Mouse (Mus musculus) lung, embryonic 15.5 days (tissue): Measurements from ENCODE around the gene Lix1l. TPM values are rescaled to one million over a fixed set of nuclear protein-coding genes. Genes with fewer than 3 reads are reported as not detected.
"Not testable (repeated sequence)": the region's sequence is repeated elsewhere in the genome, so short reads cannot be mapped to it uniquely, and the experiment has no call there.

Experiments used
- ATAC-seq: fragments of 200-750 bp; cut with Nextera tagmentation; 2 replicates; pipeline ENCODE4 v1.8.0; 2017; ENCODE audit warnings: moderate number of reproducible peaks, borderline replicate concordance; ENCODE audit not compliant: low FRiP score, low TSS enrichment; ENCODE audit errors: extremely low read depth
- H3K27ac ChIP-seq: fragments of 300-500 bp; sonication (generic); 2 replicates; pipeline ENCODE4 v1.5.1; 2015; ENCODE audit warnings: moderate library complexity, mild to moderate bottlenecking, inconsistent platforms
- H3K27me3 ChIP-seq: fragments of 300-500 bp; sonication (generic); 2 replicates; pipeline ENCODE4 v1.6.1; 2015; ENCODE audit warnings: inconsistent platforms
- H3K36me3 ChIP-seq: fragments of 300-500 bp; sonication (generic); 2 replicates; pipeline ENCODE4 v1.6.1; 2015; ENCODE audit warnings: inconsistent platforms
- H3K4me1 ChIP-seq: fragments of 300-500 bp; sonication (generic); 2 replicates; pipeline ENCODE4 v1.6.1; 2015; ENCODE audit warnings: inconsistent platforms
- H3K4me2 ChIP-seq: fragments of 300-500 bp; sonication (generic); 2 replicates; pipeline ENCODE4 v1.6.1; 2015; ENCODE audit warnings: inconsistent platforms, mild to moderate bottlenecking, moderate library complexity
- H3K4me3 ChIP-seq: fragments of 300-500 bp; sonication (generic); 2 replicates; pipeline ENCODE4 v1.5.1; 2015; ENCODE audit warnings: mild to moderate bottlenecking, inconsistent platforms
- H3K9ac ChIP-seq: fragments of 300-500 bp; sonication (generic); 2 replicates; pipeline ENCODE4 v1.6.1; 2015; ENCODE audit warnings: inconsistent platforms
- H3K9me3 ChIP-seq: fragments of 300-500 bp; sonication (generic); 2 replicates; pipeline ENCODE4 v1.6.1; 2016; ENCODE audit warnings: inconsistent platforms
- WGBS: fragments of 180-500 bp; shearing (Covaris S2); methylation state at CpG from one replicate; pipeline ENCODE4 v1.1.7; 2015; 5-methylcytosine and 5-hydroxymethylcytosine counted together
- polyA plus RNA-seq: library from polyadenylated mRNA; unstranded; fragments of >200 nt; fragmentation: Nextera tagmentation; extraction: Ambion mirVana; gene quantifications from 2 replicates; pipeline ENCODE4 v1.2.1, GENCODE M21; 2015

Lix1l gene
- polyA plus RNA-seq, 1 experiment from 2014 or later = 7.9 TPM

GRCm38 (mm10) chr3:96647365-96647764 lies 46.4 kb downstream of the Lix1l start:
- no peaks in the 10 kb centered on the region for H3K27me3 ChIP-seq
- no peak overlapping the region for H3K4me2 ChIP-seq
- H3K27ac ChIP-seq = no peak overlapping the region
- no peak for ATAC-seq
- H3K9me3 ChIP-seq = no peaks in the 10 kb centered on the region
- H3K9ac ChIP-seq = no peak overlapping the region
- no peak overlapping the region for H3K4me3 ChIP-seq
- no peaks in the 10 kb centered on the region for H3K4me1 ChIP-seq
- 84% methylated on average over 3 of the region's 3 CpGs for WGBS
- peaks cover 15% of the 10 kb centered on the region for H3K36me3 ChIP-seq

DNA sequence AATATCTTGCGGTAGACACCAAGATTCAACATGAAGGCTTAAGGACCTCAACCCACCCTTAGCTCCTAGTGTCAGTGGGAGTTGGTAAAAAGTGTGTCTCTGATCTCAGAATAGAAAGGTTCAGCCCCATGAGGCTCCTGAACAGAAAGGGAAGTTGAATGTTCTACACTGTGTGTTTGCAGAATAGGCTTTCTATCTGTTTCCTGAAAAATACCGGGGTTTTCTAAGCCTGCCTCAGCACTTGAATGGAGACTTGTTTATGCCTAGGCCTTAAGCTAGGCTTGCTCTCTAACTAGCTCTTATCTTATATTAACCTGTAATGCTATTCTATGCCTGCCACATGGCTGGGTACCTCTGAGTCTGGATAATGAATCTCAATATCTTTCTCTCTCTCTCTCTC lies 60.0 kb downstream of the Lix1l start:
- no peak for ATAC-seq
- WGBS = 85% methylated on average over 2 of the region's 2 CpGs
- Histone ChIP-seq H3K9me3 (no peaks in the 10 kb centered on the region), H3K27ac (no peak overlapping the region), H3K36me3 (no peaks in the 10 kb centered on the region), H3K4me1 (peaks cover 17% of the 10 kb centered on the region), H3K4me3 (no peak overlapping the region), H3K27me3 (no peaks in the 10 kb centered on the region), H3K9ac (no peak overlapping the region), H3K4me2 (no peak overlapping the region)

- no peak overlapping the region; the same call in 1 of the 2 replicates for H3K4me3 ChIP-seq
- ATAC-seq = 0 out of 2 replicates have a peak, but pooled peaks have one; percentile 6
- peak overlapping the region; percentile 51 for H3K4me2 ChIP-seq
- H3K9ac ChIP-seq = no peak overlapping the region
- no peaks in the 10 kb centered on the region for H3K36me3 ChIP-seq
- no peaks in the 10 kb centered on the region for H3K27me3 ChIP-seq
- H3K4me1 ChIP-seq = peaks cover 17% of the 10 kb centered on the region
- no peaks in the 10 kb centered on the region for H3K9me3 ChIP-seq
- peak overlapping the region; percentile 70 for H3K27ac ChIP-seq
- WGBS = 33% methylated on average over 8 of the region's 8 CpGs
Observed at GRCm38 (mm10) chr3:96662731-96663316, 61.9 kb downstream of the Lix1l start.

DNA sequence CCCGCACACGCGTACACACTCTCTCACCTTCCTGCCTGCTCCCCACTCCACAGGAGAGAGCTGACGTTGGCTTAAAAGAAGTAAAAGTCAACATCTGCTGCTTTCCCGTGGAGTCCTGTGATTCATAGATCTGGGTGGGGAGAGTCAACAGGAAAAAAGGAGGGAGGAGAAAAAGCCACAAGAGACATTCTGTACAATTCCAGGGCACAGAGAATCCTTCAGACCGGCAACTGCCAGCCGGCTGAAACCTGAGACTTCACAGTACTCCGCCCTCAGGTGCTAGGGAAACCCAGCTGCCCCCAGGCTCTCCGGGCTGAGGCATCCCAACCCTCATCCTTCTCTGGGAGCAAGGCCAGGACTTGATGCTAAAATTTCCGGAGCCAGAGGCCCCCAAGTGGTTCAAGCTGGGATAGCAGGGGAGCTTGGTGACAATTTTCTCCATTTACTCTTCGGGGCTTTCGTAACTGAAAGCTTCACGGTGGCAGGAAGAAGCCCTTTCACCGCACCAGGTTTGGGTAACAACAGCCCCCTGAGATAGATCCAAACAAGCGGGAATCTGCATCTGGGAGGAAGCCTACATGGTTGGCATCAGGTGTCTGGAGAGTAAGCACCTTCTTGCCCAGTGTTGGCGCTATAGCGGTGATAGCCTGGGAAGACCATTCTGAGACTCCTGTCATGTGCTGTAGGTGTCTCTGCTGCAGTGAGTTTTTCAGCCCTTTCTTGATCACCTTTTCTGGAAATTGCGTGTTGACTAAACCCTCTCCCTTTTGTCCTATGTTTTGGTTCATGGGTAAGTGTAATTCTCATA lies 62.7 kb downstream of the Lix1l start:
- H3K9ac ChIP-seq = no peak overlapping the region
- peaks cover 17% of the 10 kb centered on the region for H3K4me1 ChIP-seq
- H3K36me3 ChIP-seq = no peaks in the 10 kb centered on the region
- no peaks in the 10 kb centered on the region for H3K27me3 ChIP-seq
- H3K4me3 ChIP-seq = peak overlapping the region; percentile 20
- no peaks in the 10 kb centered on the region for H3K9me3 ChIP-seq
- ATAC-seq = peak; percentile 86; the same call in 1 of the 2 replicates
- peak overlapping the region; percentile 51 for H3K4me2 ChIP-seq
- H3K27ac ChIP-seq = peak overlapping the region; percentile 70; the same call in 1 of the 2 replicates
- 5% methylated on average over 15 of the region's 18 CpGs for WGBS

- not testable (repeated sequence) for H3K27ac ChIP-seq, H3K9ac ChIP-seq, ATAC-seq, H3K4me3 ChIP-seq, H3K36me3 ChIP-seq, H3K27me3 ChIP-seq, H3K9me3 ChIP-seq, H3K4me2 ChIP-seq
- 86% methylated on average over 7 of the region's 7 CpGs for WGBS
- H3K4me1 ChIP-seq = peaks cover 24% of the 10 kb centered on the region
Observed at GRCm38 (mm10) chr3:96665732-96666363, 64.9 kb downstream of the Lix1l start.

- ATAC-seq = no peak
- no peaks in the 10 kb centered on the region for H3K9me3 ChIP-seq
- H3K36me3 ChIP-seq = no peaks in the 10 kb centered on the region
- H3K4me1 ChIP-seq = peaks cover 24% of the 10 kb centered on the region
- WGBS = 91% methylated on average over 5 of the region's 5 CpGs
- no peak overlapping the region for H3K4me2 ChIP-seq
- H3K27ac ChIP-seq = no peak overlapping the region
- H3K27me3 ChIP-seq = no peaks in the 10 kb centered on the region
- H3K4me3 ChIP-seq = no peak overlapping the region
- H3K9ac ChIP-seq = no peak overlapping the region
Observed at GRCm38 (mm10) chr3:96666916-96667315, 66.0 kb downstream of the Lix1l start.

GRCm38 (mm10) chr3:96667316-96667715 lies 66.4 kb downstream of the Lix1l start:
- H3K36me3 ChIP-seq = no peaks in the 10 kb centered on the region
- H3K4me3 ChIP-seq = no peak overlapping the region
- peaks cover 24% of the 10 kb centered on the region for H3K4me1 ChIP-seq
- no peaks in the 10 kb centered on the region for H3K9me3 ChIP-seq
- H3K4me2 ChIP-seq = no peak overlapping the region
- H3K27ac ChIP-seq = no peak overlapping the region
- H3K9ac ChIP-seq = no peak overlapping the region
- 29% methylated on average over 1 of the region's 1 CpGs for WGBS
- ATAC-seq = no peak
- H3K27me3 ChIP-seq = no peaks in the 10 kb centered on the region

DNA sequence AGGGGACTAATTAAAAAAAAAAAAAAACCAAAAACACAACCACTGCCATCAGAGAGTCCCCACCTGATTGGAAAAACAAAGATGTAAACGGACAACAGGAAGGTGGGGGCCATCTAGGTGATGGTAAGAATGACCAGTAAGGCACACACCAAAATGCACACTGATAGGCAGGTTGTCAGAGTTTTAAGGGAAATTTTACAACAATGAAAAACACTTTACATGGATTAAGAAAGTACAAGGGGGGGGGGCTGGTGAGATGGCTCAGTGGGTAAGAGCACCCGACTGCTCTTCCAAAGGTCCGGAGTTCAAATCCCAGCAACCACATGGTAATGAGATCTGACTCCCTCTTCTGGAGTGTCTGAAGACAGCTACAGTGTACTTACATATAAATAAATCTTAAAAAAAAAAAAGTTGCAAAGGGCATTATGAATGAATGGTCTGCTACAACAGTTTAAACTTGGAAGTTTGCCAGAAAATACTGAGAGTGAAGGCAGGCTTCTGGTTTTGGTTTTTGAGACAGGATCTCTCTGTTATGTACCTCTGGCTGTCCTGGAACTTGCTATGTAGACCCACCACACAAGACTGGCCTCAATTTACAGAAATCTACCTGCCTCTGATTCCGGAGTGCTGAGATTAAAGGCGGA lies 67.6 kb downstream of the Lix1l start:
- 88% methylated on average over 5 of the region's 5 CpGs for WGBS
- ATAC-seq = no peak

GRCm38 (mm10) chr3:96669727-96670468 lies 68.9 kb downstream of the Lix1l start, which contains the start of gene Ankrd35:
TSS of gene Ankrd35 (plus strand) at chr3:96670131.
- Histone ChIP-seq H3K36me3 (no peaks in the 10 kb centered on the region), H3K4me3 (peak within 1 kb of the TSS; percentile 43), H3K9ac (peak within 1 kb of the TSS; percentile 16; the same call in 1 of the 2 replicates), H3K4me1 (peaks cover 7% of the 10 kb centered on the region; the same call in 1 of the 2 replicates), H3K9me3 (no peaks in the 10 kb centered on the region), H3K27me3 (no peaks in the 10 kb centered on the region), H3K27ac (no peak within 1 kb of the TSS), H3K4me2 (peak within 1 kb of the TSS; percentile 89)
- 4% methylated on average over 35 of the region's 35 CpGs for WGBS
- ATAC-seq = peak; percentile 97

More for the DNA sequence above, 67.6 kb downstream of the Lix1l start:
- no peak overlapping the region for H3K4me3 ChIP-seq
- H3K27me3 ChIP-seq = no peaks in the 10 kb centered on the region
- H3K27ac ChIP-seq = no peak overlapping the region
- no peak overlapping the region for H3K9ac ChIP-seq
- H3K9me3 ChIP-seq = no peaks in the 10 kb centered on the region
- no peak overlapping the region for H3K4me2 ChIP-seq
- no peaks in the 10 kb centered on the region for H3K36me3 ChIP-seq
- H3K4me1 ChIP-seq = peaks cover 15% of the 10 kb centered on the region

GRCm38 (mm10) chr3:96671519-96671918 lies 70.6 kb downstream of the Lix1l start:
- Histone ChIP-seq H3K9me3 (no peaks in the 10 kb centered on the region), H3K27me3 (no peaks in the 10 kb centered on the region), H3K4me2 (no peak overlapping the region), H3K4me1 (peaks cover 7% of the 10 kb centered on the region; the same call in 1 of the 2 replicates), H3K9ac (no peak overlapping the region), H3K4me3 (no peak overlapping the region), H3K27ac (no peak overlapping the region), H3K36me3 (no peaks in the 10 kb centered on the region)
- ATAC-seq = no peak
- 93% methylated on average over 5 of the region's 5 CpGs for WGBS

DNA sequence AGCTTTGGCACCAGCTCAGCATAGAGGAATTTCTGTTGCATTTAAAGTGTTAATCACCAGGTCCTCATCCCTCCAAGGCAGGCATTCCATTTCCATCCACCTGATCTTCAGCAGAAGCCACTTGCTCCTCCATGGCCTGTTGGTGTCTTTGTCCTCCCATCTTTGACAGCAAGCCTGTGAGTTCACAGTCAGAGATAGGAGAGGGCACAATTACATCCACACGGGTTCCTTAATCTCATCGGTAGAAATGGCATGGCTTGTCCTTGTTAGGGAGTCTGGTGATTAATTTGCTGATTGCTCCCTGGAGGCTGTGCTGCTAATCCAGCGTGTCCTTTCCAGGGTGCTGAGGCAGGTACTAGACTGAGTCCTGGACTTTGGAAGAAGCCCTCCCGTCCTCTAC lies 72.6 kb downstream of the Lix1l start:
- H3K36me3 ChIP-seq = no peaks in the 10 kb centered on the region
- H3K4me3 ChIP-seq = no peak overlapping the region
- H3K4me1 ChIP-seq = peaks cover 7% of the 10 kb centered on the region; the same call in 1 of the 2 replicates
- no peaks in the 10 kb centered on the region for H3K27me3 ChIP-seq
- no peak overlapping the region for H3K27ac ChIP-seq
- no peak overlapping the region for H3K4me2 ChIP-seq
- H3K9ac ChIP-seq = no peak overlapping the region
- no peak for ATAC-seq
- H3K9me3 ChIP-seq = no peaks in the 10 kb centered on the region
- WGBS = 65% methylated on average over 4 of the region's 4 CpGs
